Mouse (Mus musculus) thymus, postnatal 4 days (tissue): Measurements from ENCODE around the gene 4930404H24Rik.
A peak's percentile ranks its signal among the peaks of the same experiment; 100 is the strongest.

Experiments used
- DNase-seq: peaks from one replicate; pipeline ENCODE4 v3.0.0; 2021

4930404H24Rik gene

DNA sequence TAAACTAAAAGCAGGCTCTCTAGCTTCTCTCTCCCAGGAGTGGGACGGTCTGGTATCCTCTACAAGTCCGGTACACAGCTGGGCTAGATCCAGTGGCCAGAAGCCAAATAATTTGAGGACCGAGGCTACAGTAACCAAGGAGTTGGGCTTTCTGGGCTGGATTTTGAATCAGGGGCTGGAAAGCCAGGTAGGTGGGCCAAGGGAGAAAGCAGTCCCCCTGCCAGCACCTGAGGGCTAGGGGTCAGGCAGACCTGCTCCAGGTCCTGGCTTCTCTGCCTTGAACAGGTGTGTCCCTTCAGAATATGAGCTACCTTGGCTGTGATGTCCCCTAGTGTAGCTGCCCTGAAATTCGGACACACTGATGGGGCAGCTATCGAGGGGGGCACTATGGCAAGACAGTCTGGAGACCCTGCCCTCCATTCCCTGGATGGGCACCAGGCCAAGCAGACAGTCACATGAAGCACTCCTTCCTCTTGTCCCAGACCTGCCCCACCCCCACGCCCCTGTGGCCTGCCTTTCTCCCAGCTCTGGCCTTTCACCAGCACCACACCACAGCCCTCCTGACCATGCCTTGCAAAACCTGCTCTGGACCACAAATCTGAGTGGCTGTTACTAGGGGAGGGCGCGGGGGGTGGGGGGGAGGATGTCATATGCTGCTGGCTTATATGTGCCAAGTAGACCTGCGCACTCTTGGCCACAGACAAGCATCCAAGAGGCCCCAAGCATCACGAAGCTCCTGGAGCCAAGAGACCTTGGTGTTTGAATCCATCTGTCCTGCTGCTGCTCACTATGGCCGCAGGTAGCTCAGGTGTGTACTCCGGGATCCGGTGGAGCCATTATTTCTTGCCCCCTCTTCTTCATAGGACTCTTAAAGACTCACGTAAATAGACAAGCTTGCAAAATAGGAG, 20.1 kb downstream of the 4930404H24Rik start:
- no peak for DNase-seq

DNA sequence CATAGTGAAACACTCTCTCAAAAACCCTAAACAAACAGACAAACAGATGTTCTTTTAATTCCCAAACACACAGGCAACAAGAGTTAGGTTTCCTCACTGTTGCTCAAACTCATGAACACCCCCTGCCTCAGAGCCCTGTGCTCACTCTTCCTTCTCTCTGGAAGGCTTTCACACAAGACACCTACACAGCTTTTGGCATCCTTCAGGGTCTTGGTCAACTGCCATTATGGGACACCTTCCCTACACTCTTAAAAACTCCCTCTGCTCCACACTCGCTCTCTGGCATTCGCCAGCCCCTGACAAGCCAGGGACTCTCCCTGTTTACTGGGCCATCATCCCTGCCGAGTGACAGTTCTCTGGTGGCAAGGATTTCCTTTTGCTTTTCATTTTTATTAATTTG, 21.4 kb downstream of the 4930404H24Rik start:
- DNase-seq: no peak

DNA sequence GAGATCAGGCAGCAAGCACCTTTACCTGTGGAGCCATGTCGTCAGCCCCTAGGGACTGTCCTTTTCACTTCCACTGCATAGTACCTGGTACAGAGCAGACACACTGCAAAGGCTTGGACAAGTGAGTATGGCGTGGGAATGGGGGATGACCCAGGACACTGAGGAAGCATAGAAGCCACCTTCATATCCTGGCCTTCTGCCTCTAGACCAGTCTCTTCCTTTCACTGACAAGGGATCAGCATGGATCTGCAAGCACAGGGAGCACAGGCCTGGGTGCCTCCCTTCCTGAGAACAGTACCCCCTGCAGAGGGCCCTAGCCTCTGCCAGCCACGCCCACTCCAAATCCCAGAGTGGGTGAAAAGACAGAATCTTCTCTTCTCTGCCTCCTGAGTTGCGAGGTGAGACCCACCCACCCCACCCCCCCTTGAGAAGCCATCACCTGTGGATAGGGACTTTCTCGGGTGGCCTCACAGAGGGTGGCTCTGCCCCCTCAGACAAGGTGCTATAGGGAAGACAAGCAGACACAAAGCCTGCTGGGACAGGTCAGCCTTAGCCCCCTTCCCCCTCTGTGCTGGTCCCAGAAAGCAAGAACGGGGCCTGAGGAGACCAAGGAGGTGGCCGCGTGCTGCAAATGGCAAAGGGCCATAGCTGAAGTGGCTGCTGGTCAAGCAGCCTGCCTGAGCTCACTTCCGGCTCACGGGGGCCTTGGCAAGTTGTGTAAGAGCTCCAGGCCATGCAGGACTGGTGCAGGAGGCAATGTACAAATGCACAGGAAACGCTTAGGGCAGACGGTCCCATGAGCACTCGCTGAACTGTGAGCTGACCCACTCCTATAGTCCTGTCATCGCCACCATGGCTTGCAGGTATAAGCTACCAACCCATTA, 22.1 kb downstream of the 4930404H24Rik start:
- no peak for DNase-seq

DNA sequence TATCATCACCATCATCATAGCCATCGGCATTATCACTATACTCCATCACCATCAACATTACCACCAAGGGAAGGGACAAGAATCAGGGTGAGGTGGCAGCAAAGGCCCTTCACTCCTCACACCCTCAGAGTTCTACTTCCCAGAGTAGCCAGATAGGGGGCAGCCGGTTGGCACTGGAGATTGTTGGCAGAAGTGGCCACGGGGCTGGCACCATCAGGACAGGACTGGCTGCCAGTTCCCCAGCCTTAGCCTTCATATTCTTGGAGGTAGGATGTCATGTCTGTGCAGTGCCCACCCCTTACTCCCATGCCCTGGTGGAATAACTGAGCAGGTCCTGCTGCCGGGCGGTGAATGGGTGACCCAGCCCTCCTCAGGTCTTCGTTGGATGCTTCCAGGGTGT, 23.0 kb downstream of the 4930404H24Rik start:
- DNase-seq: no peak

DNA sequence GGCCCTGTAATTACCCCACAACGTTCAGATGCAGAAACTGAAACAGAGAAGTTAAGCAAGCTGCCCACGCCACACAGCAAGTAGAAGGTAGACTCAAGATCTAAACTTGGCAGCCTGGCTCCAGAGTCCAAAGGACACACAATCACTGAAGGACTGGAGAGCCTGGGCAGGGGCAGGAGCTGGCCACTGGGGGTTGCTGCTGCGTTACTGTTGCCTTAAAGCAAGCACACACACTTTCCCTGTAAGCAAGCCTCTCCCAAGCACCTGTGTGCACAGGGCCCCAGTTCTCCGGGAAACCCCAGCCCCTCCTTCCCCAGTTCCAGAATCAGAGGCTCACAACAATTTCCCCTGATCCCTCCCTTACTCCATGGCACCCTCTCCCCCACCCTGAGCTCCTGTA, 24.4 kb downstream of the 4930404H24Rik start:
- DNase-seq: no peak

DNA sequence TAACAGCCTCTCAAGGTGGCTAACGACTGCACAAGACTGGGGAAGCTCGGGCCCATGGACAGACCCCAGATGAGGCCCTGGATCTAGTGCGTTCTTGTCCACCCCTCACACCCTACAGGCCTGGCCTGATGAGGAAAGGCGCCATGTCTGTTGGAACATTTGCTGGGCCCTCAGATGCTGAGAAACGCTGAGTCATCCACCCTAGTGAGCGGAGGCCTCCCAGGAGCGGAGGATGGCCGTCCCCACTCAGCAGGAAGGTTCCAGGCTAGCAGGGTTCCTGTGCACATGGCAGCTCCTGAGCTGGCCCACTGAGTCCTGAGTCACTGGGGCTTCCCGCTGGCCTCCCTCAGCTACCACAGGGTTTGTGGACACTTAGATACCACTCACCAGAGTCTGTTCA, 27.5 kb downstream of the 4930404H24Rik start:
- no peak for DNase-seq

DNA sequence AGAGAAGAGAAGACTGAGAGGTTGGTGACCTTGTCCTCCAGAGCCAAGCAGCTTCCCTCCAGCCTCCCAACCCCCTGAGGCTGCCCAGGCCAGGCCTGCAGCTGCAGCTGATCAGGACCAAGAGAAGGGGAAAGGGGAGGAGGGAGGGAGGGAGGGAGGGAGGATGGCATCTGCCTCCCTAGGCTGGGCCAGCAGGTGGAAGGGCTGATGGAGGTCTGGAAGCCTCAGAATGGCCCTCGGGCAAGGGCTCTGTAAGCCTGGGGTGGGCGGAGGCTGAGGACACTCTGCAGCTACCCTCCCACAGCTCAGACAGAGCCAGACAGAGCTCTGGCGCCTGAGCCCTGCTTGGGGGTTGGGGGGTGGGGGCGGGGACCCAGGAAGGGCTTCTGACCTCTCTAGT, 29.7 kb downstream of the 4930404H24Rik start:
- DNase-seq: no peak

DNA sequence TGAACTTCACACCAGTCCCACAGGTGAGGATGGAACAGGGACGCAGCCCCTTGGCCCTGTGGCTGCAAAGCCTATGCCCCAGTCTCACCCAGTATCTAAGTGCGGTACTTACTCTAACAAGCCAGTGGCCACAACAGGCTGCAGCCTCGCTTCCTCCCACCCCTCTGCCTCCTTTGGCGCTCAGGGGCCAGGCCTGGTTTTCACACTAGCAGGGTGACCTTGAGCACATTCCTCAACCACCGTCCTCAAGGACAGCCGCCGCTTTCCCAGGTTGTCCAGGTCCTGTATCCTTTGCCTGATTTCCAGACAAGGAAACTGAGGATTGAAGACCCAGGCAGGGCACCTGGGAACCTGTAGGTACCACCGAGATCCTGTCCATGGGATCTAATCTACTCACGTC, 30.6 kb downstream of the 4930404H24Rik start:
- DNase-seq: peak; percentile 28

DNA sequence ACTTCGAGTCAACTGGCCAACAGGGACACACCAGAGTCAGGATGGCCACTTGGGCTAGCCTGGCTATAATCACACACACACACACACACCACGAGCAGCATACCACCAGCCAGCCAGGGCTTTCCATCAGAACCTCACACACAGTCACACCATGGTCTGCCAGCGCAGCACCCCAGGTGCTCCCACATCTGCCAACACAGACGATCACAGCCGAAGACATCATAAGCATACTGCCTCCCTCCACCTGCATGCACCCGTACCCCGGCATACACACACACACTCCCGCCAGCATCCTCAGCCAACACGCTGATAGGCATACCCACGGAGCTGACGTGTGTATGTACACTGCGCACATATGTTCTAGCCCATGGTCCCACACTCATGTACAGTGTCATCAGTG, 31.1 kb downstream of the 4930404H24Rik start:
- DNase-seq: peak; percentile 72

DNA sequence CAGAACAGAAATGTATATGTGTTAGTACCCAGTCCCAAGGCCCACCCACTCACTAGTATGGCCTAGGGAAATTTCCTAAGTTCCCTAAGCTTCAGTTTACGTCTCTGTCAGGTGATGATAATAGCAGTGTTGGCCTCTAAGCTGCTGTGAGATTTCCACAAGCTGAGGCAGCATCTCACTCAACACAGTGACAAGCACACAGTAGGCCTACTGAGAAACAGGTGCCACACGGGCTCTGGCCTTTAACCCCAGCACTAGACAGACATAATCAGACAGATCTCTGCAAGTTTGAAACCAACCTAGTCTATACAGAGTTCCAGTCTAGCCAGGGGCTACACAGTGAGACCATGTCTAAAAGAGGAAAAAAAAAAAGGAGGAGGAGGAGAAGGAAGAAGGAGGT, 32.1 kb downstream of the 4930404H24Rik start:
- no peak for DNase-seq

DNA sequence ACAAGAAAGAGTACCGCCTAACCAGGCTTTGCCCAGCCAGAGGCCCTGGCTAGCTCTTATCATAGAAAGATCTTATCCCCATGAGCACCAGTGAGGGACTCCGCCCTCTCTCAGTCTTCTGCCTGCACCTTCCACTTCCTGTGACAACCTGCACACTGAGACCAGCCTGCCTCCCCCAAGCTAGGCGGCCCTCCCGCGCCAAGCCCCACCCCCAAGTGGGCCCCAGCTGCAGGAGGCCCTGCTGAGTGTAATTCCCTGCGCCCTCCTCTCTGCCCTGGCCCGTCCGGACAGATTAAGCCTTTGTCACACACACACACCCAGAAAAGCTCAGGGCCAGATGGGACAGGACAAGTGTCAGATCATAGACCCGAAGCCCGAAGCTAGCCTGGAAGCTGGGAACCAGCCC, 33.3 kb downstream of the 4930404H24Rik start:
- peak; percentile 91 for DNase-seq

DNA sequence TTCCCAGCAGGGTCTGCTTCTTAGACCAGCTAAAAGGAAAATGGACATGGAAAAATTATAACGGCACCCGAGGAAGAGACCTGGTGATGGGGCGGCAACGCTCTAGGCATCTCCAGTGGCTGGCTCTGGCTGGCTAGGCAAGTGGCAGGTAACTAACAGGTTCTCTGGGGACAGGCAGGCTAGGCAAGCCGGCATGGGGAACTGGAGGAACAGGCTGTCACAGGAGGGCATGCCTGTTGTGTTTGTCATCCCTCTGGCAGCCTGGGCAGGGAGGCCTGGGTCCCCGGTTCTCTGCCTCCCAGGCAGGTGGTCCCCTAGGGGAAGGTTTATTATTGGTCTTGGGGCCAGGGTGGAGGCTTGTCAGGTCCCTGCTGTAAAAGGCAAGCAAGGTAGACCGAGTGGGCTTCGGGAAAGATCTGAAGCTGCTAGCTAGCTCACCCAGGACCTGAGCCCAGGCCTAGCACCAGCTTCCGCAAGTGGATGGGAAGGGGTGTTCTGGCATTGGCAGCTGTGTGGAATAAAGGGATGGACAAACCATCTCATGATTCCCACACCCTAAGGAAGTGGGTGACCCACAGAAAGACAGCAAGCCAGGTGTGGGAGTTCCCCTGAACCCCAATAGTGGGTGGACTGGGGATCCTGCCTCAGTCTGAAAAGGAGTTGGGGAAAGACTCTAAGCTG, 34.4 kb downstream of the 4930404H24Rik start:
- DNase-seq: peak; percentile 46

DNA sequence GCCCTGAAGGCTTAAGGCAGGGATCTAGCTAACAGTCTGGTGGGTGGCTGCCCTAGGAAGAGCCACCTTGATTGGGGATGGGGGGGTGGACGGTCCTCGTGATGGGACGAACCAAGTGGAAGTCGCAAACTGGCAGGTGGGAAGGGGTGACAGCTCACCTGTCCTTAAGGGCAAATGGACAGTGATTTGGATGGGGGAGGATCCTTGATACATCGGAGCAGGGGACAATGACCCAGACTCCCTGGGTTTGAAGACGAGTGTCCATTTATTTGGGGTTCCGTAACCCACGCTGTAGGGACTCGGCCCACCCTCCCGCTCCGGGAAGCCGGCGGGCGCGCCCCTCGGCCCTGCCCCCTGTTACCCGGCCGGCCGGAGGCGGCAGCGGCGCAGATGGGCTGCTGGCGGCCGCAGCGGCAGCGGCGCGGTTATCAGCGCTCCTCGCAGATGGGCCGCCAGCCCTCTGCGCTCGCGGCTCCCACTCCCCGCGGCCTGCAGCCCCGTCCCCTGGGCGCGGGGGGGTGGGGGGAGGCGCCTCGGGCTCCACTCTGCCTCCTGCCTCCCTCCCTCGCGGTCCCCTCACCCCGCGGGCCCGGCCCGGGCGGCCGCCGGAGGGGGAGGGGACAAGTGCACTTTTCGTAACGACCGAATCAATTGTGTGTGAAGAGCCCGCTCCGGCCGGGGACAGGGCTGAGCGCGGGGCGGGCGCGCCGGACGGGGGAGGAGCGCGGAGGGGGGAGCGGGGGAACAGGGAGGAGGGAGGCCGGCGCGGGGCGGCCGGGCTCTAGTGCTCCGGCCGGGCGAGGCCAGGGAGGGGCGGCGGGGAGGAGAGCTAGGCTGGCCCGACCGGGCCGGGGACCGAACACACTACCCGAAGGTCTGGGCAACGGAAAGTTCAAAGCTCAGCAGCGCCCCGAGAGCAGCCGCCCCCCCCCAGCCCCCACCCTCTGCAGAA, 35.3 kb downstream of the 4930404H24Rik start:
- DNase-seq: no peak

DNA sequence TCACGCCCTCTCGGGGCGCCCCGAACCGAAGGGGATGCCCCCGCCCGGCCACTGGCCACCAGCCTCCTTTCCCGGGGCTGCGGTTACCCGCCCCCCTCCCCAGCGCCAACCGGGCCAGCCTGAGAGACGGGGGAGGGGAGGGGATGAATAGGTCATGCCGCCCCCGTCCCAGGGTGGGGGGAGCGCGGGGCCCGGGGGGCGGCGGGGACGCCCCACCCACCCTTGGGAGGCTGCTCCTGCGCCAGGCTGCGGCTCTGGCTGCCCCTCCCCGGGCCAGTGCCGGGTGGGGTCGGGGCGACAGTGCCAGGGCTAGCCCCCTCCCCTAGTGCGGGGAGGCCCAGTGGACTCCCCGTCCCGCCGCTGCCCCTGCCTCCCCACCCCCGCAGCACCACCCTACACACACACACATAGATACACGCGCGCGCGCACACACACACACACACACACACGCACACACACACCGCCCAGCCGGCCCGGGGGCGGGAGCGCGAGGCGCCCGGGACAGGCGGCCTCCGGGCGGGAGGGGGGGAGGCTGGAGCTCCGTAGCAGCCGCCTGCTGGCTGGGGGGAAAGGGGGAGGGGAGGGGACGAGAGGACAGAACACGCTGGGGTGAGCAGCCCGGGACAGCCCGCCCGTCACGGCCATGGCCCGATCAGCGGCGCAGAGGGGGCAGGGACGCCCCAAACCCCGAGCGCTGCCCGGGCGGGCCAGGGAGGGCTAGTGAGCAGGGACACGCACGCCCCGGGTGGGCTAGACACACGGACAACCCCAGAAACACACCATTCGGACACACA, 36.2 kb downstream of the 4930404H24Rik start:
- DNase-seq: peak; percentile 60

DNA sequence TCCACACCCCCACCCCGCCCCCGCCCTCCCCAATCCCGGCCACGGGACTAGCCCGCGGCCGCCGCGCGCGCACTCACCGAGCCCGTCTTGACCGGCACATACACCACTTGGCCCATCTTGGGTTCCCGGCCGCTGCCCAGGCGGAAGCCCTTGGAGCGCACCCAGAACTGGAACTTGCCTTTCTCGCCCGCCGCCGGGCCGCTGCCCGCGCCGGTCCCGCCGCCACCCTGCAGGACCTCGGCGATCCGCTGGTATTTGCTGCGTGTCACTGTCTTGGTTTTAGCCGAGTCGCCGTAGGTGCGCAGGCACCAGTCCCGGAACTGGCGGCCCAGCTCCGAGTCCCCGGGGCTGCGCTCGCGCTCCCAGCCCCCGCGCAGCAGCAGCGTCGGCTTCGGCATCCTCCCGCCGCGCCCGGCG, 36.8 kb downstream of the 4930404H24Rik start:
- peak; percentile 62 for DNase-seq

DNA sequence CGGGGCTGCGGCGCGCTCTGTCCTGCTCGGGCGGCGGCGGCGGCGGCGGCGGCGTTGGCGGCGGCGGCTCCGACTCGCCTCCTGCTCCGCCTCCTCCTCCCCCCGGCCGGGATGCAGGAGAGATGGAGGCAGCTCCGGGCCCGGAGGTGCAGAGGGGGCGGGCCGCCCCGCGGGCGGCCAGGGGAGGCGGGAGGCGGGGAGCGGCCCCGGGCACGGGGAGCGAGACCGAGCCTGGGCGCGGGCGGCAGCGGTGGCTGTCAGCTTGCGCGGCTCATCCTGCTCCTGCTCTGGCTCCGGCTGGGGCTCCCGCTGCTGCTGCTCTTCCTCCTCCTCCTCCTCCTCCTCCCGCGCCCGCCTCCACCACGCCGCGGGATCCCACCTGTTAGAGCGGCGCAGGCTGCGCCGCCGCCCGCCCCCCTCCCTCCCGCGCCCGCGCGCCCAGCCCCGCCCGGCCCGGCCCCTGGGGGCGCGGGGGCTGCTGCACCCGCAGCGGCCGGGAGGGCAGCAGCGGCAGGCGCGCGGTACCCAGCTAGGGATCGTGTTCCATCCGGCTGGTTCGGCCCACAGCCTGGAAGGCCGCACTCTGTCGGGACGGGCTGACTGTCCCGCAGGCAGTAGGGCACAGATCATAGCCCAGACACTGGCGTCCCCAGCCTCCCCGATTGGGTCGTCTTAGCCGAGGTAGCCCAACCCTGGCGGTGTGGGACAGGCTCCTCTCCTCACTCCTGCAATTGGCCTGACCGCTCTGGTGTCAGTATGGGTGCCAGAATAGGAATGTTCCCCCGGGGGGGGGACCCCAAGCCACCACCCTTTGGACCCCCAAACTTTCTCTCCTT, 37.6 kb downstream of the 4930404H24Rik start, which contains the start of gene Nol4l:
Gene Nol4l, minus strand, starts transcription at position 41 of the 836 bp plus-strand sequence.
- peak; percentile 58 for DNase-seq

DNA sequence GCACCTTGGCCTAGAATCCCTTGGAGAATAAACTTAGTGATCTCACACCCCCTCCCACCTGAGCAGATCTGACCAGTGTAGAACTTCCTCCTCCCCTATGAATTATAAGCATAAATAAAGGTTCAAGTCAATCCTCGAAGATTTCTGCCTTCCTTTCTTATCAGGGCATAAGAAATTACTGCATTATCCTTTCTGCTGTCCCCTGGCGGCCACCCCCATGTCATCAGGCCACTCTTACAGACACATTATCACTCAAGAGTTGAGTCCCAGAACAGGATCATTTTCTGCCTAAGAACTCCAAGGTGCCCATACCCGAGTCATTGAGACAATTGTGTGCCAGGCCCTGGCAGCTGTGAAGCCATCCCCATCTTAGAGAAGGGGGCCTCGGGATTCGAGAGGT, 38.4 kb downstream of the 4930404H24Rik start:
- no peak for DNase-seq

DNA sequence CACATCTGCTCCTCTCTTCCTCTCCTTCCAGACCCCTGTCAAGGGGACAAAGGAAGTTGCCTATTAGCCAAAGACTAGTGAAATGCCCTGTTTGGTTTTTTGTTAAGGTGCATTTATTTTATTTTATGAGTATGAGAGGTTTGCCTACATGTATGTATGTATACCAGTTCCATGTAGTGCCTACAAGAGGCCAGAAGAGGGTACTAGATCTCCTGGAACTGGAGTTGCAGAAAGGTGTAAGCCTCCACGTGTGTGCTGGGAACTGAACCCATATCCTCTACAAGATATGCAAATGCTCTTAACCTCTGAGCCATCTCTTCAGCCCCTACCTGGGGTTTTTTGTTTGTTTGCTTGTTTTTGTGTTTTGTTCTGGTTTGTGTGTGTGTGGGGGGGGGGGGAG, 41.4 kb downstream of the 4930404H24Rik start:
- no peak for DNase-seq

DNA sequence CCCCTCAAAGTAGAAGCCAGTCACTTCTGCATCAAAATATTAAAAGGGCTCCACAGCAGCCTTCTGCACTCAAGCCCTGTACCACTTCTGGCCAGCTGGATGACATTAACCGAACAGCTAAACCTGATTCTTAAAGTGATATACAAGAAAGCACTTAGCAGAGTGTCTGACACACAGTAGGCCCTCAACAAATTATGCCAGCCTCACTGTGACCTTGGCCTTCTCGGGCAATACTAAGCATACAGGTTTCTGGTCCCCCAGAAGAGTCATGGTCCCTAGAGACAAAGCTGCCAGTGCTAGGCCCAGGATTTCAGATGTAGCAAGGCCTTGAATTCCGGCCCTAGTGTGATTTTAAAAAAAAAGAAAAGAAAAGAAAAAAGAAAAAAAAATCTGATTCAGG, 46.3 kb downstream of the 4930404H24Rik start:
- DNase-seq: no peak
